Mouse (Mus musculus): ENCODE results near the gene 9030612E09Rik.

- TF ChIP-seq CTCF (IDR thresholded peaks at IDR 0.05; ENCODE audit: control insufficient read depth, insufficient read depth, low read length) (no peak), POLR2A (IDR thresholded peaks at IDR 0.05; ENCODE audit: borderline replicate concordance, control insufficient read depth, low read depth, low read length) (no peak)
Observed at GRCm38 (mm10) chr10:43162318-43162717, 12.2 kb upstream of the 9030612E09Rik start.

All from bone marrow, adult 2 months (tissue).